ENCODE assay signal across 24 mouse cellular contexts in genomic region chr9:14912037-14912436, GRCm38 (mm10). TPM values are rescaled to one million over a fixed set of nuclear protein-coding genes. Genes with fewer than 3 reads are reported as not detected.
DNase-seq lines count a peak whose midpoint lies in the region; ATAC-seq lines count a peak whose summit lies in the region.
"Had no signal": no experiment of that assay in that cellular context is flagged by ENCODE, and none has a peak within 500 bp of the region (broad histone marks: within the 10 kb centered on the region; RNA-seq: fewer than 3 reads in every experiment).

No protein-coding gene starts in this region.

- no peak for DNase-seq in frontal cortex, postnatal 36 days (ENCODE audit: low spot score in 2 of 2)
- DNase-seq in heart, adult 11 months = peak; percentile 22
- DNase-seq in heart, adult 18-20 months = no peak
- peak; percentile 58 for DNase-seq in brain, adult 2 months (ENCODE audit: low read depth, low spot score)
- no peak for DNase-seq in cerebellum, adult 9-11 months
- DNase-seq: adrenal gland, adult 2 months; adrenal gland, adult 8-10 months; adrenal gland, postnatal 10 days; adrenal gland, postnatal 14 days; adrenal gland, postnatal 25 days; adrenal gland, postnatal 36 days; B cell, adult 2 months; cerebellum, adult 11 months; cerebellum, adult 11-12 months; cerebellum, adult 18-20 months; cerebellum, adult 2 months had no signal

- peak; percentile 69 for ATAC-seq in frontal cortex, adult (ENCODE audit: low TSS enrichment)
- ATAC-seq: activated CD4-positive, CD25-positive, alpha-beta regulatory T cell, adult 4 months; CD4-positive, CD25-positive, alpha-beta regulatory T cell, adult 4 months; Patski had no signal

RNA-seq across cellular contexts. Expression of gene Izumo1r, which starts 8.3 kb away (rescaled TPM):
- 1 to 10 TPM in 1 of 2 experiments, not detected in 1; 1.0 TPM for total RNA-seq in heart, adult 18-20 months (2021)
- total RNA-seq: adrenal gland, adult 18-20 months; adrenal gland, adult 2 months; adrenal gland, adult 8-10 months; adrenal gland, postnatal 14 days; adrenal gland, postnatal 25 days; adrenal gland, postnatal 36 days; adrenal gland, postnatal 4 days; CH12.LX; MEL had no signal

RNA-seq across cellular contexts. Expression of gene Gpr83, which starts 52.0 kb away (rescaled TPM):
- total RNA-seq in heart, adult 18-20 months (2021) = not detected
- total RNA-seq: adrenal gland, adult 18-20 months; adrenal gland, adult 2 months; adrenal gland, postnatal 14 days; adrenal gland, postnatal 25 days; adrenal gland, postnatal 36 days; CH12.LX had no signal

Comparison
In these comparisons a context has a peak if more than half of its experiments do, and no peak if none do; other contexts are left out.
1. DNase-seq: peak in heart, adult 11 months (single experiment) and brain, adult 2 months (single experiment); none in frontal cortex, postnatal 36 days (0 of 2), heart, adult 18-20 months (0 of 2) and cerebellum, adult 9-11 months (single experiment).